Mouse (Mus musculus) monocyte, adult 5-6 weeks (primary cell): ENCODE measurements around the gene Rap2b. TPM values are rescaled to one million over a fixed set of nuclear protein-coding genes. Genes with fewer than 3 reads are reported as not detected.

Experiments used
- ATAC-seq: fragments of 153-309, 156-312 bp; replicated peaks from 2 replicates; pipeline ENCODE4 v1.8.0; 2017; ENCODE audit warnings: mild to moderate bottlenecking; ENCODE audit not compliant: low TSS enrichment, insufficient number of reproducible peaks, severe bottlenecking, poor library complexity, low FRiP score
- total RNA-seq: library from RNA; stranded (forward); fragments of 200-1000, 200-491, 200-594 nt; gene quantifications from 3 replicates; pipeline ENCODE4 v1.2.3, GENCODE M21; 2017

Gene Rap2b
- total RNA-seq, 1 experiment from 2014 or later, result 19.0 TPM

DNA sequence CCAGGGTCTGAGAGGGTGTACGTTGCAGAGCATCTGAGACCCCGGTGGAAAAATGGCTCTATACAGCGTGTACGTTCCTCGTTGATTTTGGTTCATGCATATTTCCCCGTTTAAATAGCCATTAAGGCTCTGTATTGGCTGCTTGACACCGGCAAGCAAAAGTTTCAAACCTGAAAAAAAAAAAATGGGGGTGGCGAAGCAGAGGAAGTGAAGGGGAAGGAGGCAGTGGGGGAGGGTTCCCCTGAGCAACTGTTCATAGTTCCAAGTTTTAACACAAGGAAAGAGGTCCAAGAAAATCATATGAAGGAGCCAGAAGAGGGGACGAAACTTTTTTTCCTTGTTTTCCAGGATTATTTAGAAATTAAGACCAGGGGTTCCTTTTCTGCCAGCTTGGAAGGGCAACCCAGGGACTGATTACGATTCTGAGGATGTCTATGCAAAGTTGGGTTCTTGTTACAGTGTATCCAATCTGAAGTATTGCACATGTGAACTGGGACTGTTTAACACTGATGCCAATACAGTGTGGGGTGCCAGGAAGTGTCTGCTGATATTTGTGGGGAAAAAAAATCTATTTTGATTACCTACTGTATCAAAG, 4.4 kb downstream of the Rap2b start, which contains the start of gene B430305J03Rik:
B430305J03Rik (minus strand) TSS at position 173 of the 595 bp plus-strand sequence.
- ATAC-seq, result no peak

DNA sequence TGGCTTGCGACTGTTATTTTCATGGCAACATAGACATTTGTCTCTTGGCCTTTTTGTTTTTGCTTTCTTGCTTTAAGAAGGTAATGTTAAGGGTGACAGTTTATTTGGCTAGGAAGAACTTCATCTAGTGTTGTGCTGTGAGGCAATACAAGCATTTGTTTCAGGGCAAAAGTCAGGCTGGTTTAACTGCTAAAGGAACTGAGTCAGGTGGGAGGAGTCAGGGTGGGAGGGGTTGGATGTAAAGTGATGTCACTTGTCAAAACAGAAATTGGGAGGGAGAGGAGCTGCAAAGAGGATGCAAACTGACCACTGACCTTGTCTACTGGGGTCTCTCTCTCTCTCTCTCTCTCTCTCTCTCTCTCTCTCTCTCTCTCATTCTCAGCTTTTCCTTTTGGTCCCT, 7.0 kb downstream of the Rap2b start:
- no peak for ATAC-seq

DNA sequence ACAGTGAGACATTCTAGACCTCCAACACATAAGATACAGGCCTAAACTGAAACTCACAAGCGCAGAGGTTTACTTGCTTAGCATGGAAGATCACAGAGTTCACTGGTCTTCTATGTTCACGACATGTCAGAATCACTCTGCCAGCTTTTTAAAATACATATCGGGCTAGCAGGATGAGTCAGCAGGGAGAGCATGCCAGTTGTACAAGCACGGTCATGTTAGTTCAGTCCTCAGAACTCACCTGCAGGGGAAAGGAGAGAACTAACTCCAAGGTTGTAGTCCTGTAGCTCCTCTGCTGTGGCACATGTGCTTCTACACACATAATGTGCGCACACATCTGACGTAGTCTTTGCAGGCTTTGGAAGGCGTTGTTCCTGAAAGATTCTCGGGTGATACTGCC, 14.6 kb downstream of the Rap2b start:
- ATAC-seq, result no peak

DNA sequence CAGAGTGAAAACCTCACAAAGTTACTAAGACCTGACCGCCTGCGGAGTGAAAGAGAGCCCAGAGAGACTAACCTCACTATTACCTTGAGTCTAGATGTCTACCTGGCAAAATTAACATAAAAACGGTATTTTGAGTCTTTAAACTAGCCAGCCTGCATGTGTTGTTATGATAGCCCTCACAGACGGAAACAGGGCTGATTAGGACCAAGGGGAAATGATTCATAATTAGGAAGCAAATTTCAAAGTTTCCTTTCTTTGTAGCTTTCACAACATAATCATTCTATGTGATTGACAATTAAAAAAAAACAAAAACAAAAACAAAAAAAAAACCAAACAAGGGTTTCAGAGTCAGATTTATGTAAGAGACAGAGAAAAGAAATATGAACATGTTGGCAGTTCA, 24.9 kb downstream of the Rap2b start:
- ATAC-seq, result no peak

DNA sequence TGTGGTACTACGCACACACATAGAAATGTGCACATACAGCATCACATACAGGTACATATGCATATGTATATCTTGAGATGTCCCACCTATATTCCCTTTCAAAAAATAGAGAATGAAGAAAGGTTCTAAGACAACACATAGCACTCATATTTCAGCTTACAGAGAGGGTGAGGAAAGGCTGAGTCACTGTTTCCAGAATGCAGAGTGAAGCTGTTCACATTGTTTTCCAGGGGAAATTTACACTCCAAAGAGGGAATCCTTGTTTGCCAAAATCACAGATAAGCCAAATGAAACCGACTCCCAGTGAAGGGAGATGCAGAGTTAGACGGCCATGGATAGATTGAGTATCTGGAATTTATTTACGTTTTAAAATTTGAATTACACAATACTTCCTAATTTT, 30.1 kb downstream of the Rap2b start:
- ATAC-seq, result no peak

DNA sequence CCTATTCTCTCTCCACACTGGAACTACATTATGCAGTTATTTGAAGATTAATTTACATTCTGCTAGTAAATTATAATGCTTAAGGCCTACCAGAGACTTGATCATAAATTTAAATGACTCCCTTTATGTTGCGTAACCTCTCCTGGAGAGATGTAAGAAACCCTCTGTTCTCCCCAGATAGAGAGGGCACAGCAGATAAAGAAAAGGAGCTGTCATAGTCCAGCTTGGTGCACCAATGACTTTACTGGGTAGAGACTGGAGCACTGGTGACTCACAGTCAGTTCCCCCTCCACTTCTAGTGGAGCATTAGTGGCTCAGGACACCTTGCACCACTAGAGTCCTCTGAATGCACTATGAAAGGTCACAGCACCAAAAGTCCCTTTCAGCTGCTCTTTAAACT, 31.4 kb downstream of the Rap2b start:
- peak; percentile 43; the same call in 1 of the 2 replicates for ATAC-seq

DNA sequence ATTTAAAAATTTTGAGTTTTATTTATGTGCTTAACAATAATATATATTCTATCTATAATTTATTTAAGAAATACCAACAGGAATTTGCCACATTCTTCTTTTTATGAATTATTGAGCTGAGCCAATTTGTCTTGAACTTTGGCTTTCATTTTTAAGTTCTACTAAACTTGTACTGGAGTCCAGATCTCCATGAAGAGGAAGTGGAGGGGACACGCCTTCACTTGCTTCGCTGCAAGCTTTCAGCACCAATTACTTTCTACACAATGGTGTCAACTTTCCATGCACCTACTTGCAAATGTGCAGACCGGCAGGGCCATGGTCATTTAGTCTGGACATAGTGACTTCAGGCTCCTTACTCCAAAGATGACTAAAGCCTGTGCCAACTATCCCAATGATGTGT, 32.1 kb downstream of the Rap2b start:
- peak; percentile 53; the same call in 1 of the 2 replicates for ATAC-seq

DNA sequence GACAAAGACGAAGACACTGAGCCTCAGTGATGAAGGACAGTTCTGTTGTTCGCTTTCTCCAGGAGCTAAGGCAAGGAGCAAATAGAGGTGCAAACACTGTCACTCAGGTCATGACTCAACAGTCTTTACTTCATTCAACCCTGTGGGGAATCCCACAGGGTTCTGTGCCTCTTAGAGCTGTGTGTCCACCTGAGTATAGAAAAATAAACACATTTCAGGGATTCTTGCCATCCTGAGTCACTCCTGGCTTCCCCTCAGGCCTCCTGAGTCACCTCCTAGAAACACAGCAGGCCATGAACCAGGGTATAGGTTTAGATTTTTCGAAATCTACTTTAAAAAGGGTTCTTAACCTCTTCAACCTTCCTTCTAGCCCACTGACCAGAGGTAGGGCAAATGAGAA, 33.9 kb downstream of the Rap2b start:
- no peak for ATAC-seq

DNA sequence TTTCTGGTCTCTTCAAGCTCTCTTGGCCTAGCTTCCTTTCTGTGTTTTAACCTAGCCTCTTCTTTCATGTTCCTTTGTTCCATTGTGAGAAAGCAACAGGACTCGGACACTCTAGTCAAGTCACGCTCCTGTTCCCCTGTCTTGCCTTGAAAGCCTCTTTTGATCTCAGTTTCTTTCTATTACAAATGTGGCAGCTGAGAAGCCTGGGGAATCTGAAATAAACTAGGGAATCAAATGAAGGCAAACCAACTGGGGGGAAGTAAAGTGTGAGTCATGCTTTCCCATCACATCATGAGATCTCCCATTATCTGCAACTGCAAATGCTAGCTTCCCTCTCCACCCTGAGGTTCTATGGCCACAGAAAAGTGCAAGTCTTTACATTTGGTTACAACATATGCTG, 35.3 kb downstream of the Rap2b start:
- ATAC-seq, result no peak

DNA sequence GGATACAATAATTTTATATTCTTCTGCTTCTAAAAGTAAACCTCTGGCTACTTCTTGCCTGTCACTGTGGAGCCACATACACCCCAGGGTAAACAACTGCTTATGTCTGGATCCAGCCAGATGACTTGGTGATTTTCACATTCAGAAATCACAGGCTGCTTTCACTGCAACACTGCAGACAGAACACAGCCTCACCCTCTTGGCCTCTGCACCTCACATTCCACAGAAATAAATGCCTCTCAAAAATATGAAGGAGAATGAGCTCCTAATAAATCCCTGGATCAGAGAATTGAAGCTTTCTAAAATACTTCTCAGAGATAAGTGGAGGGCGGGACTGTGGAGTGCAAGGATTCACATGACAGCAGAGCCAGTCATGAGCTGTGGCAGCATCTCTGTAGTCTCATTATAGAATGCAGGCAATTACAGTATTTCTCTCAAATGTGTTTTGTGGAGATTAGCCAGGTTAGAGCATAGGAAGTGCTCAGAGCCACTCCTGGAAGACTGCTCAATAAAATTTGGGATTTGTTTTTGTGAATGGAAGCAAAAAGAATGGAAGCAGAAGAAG, 39.5 kb downstream of the Rap2b start:
- no peak for ATAC-seq

DNA sequence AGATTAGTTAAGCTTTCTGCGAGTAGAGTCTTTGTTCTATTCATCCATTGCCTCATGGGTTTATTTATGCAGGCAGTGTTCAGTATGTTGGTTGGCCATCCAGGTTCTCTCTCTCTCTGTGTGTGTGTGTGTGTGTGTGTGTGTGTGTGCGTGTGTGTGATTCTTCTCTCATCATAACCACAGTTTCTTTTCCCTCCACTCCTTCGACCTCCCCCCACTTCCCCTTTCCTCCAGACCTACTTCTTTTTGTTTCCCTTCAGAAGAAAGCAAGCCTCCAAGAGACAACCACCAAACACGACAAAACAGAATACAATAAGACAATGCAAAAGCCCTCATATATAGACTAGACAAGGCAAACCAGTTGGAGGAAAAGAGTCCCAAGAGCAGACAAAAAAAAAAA, 45.5 kb downstream of the Rap2b start:
- 0 out of 2 replicates have a peak, but pooled peaks have one; percentile 28 for ATAC-seq

DNA sequence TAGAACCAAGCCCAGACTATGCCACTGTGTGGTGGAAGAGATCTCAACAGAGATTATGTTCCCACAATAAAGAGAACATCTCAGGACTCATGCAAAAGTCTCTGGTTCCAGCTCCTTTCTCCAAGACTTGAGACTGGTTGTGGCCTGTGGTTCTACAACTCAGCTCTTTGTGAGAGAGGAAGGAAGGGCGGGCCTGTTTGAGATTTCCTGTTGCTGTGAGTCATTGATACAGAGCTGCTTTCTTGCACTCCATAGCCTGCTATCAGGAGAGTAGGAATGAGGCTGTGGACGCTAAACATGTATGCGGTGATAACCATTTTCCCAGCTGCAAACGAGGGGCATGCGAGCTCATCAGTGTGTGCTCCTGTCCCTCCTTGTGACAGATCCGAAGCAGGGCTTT, 48.2 kb downstream of the Rap2b start:
- ATAC-seq, result peak; percentile 93

DNA sequence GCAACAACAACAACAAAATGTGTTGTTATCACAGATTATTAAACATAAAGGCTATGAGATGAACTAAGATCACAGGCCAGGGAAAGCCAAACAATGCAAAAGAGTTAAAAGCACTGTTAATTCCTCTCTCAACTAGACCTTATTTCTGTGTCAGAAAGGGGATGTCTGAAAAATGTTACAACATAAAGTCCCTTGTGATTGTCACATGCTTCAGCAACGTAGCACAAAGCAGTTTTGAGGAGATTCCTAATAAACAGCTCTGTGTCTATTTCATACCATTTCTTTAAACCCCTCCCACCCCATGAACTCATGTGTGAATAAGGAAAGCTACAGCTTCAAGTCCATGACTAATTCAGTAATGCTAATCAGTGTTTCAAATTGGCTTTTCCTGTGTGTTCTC, 54.4 kb downstream of the Rap2b start:
- peak; percentile 77 for ATAC-seq

Other genes starting within 250 kb of the Rap2b start
- 1.1 to 1.9 TPM (median 1.7 TPM) in 3 replicates for gene B430305J03Rik, start 4.3 kb downstream of the Rap2b start, total RNA-seq